Mouse (Mus musculus): ENCODE measurements at regions not wholly inside any gene's neighbourhood (a gene's known extent, or its start where the extent isn't known, plus 50 kb on each side); places are given as distances from the start of the nearest gene placed in this dataset.

DNA sequence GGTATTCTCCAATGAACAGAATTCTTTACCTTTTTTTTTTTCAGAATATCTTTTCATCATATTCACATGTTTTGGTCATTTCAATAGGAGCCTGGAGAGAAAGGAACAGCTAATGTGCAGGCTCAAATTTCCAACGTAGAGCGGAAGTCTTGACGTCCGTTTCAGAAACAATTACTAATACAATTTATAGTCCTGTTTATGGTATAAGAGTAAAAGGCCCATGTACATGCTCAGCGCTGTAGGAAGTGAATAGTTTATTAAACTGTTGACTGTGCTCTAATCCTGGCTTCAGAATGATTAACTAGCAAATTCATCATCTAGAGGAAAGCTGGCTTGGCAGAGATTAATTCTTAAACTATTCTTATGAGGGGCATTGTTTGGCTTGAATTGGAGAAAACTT lies 142.1 kb downstream of the Pik3r1 start:
- DNase-seq (ENCODE audit: low spot score) = no peak

DNA sequence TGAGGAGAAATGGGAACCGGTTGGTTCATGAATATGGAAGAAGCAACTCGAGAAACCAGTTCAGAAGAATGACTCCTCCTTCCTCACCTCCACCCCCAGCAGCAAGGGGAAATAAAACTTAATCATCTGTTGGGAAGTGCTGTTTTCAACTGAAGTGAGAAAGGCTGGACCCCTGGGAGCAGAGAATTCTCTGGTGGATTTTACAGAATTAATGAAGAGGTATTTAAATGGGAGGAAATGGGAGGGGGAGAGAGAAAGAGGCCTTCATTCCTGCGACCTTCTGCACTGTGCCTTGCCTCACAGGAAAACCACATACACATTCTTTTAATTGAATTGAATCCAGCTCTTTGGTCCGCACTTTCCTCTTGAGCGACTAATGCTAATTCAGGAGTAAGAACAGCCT lies 143.8 kb downstream of the Pik3r1 start:
- DNase-seq (ENCODE audit: low spot score) = no peak

DNA sequence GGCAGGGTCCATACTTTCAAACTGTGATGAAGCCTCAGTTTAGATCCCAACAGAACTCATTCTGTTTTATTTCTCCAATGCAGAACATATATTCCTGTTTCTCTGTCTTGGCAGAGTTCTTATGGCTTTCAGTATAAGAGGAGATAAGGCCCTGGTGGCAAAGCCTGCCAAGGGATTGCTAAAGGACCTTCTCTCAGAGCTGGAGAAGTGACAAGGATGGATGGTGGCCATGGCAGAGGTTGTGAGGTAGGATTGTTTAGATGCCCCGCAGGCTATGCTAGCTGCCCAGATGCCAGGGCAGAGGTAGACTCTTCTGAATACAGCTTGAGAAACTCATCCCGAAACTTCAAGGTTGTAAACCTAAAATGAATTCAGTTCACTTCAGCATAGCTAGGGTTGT lies 145.4 kb downstream of the Pik3r1 start:
- no peak for DNase-seq (ENCODE audit: low spot score)

DNA sequence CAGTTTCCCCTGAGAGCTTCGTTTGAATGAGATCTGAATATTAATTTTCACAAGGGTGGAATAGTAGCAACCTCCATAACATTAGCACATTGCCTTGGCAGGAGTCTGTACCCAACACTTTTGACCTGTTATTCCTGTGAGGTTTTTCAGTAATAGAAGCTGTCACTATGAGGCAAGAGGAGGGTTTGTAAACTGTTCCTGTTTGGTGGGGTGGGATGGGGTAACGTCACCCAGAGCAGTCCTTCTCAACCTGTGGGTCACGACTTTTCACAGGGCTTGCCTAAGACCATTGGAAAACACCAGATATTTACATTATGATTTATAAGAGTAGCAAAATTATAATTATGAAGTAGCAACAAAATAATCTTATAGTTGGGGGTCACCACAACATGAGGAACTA lies 147.4 kb downstream of the Pik3r1 start:
- DNase-seq (ENCODE audit: low spot score) = no peak

DNA sequence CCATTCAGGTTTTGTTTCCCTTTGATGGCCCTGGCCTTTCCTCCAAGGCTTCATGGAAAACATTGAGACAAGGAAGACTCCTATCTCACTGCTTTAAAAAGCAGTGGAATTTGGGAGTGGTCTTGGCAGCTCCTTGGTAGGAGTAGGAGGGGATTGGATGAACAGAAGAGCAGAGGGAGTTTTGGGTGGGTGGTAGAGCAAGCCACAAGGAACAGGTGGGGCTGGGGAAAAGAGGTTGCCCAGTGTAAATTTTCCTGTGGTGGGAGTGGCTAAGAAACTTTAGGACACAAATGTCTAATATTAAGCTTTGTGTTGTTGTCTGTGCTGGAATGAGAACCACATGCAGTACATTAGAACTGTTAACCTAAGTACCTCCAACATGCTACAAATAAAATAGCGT lies 148.9 kb downstream of the Pik3r1 start:
- DNase-seq (ENCODE audit: low spot score) = no peak

DNA sequence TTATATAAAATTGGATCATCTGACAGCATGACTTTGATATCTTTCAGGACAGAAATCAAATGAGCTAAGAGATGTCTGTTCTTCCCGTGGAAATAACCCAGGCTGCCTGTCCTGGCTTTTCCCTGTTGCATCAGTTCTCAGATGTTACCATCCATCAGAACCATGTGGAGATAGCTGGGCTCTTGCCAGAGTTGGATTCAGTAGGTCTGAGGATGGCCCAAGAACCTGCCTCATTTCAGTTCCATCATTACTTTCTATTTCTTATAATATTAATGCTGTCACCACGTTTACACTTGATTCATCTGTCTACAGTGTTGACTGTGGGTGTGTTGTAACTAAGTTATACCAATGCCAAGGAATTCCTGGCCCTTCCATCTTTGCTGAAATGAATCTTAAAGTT lies 155.2 kb downstream of the Pik3r1 start:
- no peak for DNase-seq (ENCODE audit: low spot score)

DNA sequence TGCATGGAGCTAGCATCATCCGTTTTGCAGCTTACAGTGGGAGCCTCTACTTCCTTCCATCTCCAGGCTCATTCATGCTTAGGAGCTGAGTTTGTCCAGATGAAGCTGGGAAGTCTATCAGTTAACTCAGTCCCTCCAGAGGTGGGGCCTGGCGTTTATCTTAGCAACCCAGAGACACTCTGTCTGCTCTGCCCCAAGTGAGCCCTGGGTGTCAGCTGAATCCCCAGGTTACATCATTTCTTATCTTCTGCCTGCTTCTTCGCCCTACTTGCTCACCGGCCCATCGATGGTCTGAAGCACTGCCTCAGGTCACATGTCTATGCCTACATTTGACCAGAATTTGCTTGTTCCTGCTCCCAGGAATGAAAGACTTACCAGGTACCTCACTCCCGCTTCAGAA lies 156.3 kb downstream of the Pik3r1 start:
- DNase-seq (ENCODE audit: low spot score) = no peak

DNA sequence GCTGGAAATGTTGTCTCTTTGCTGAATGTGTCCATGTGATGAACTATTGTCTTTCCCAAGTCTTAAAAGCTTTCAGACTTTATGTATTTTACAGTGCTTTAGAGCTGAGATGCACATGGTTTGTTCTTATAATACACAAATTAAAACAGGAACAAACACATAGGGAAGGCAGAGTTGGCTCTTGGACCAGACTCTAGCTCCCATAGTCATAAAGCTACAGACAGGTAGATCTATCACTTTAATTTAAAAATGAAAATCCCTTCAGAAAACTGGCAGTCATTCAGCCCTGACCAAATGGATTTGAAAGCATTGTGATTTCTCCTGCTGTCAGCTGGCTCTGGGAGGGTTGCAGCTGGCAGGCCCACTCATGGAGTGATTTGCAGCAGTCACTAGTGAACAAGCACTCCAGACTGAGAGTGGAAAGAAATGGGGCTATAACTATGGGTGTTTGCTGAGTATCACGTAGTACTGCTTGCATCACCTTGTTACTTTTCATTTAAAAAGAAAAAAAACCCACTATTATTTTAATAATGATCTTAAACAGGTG lies 161.8 kb downstream of the Pik3r1 start:
- DNase-seq (ENCODE audit: low spot score) = no peak

DNA sequence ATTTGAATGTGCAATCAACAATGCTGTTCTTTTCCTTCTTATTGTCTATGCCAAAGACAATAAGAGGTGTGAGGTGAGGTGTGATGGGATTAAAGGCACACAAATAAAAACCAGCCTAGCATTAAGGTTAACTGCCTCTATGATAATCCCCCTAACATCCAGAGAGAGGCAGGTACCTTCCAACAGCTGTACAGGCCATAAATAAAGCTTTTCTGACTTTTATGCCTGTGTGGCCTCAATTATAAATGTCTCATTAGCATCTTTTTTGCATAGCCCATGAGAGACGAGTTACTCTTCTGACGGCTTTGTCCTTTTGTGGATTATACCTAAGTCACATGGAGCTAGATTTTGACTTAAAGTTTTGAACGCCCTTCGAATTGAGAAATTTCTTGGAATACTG lies 162.3 kb downstream of the Pik3r1 start:
- DNase-seq (ENCODE audit: low spot score) = no peak

DNA sequence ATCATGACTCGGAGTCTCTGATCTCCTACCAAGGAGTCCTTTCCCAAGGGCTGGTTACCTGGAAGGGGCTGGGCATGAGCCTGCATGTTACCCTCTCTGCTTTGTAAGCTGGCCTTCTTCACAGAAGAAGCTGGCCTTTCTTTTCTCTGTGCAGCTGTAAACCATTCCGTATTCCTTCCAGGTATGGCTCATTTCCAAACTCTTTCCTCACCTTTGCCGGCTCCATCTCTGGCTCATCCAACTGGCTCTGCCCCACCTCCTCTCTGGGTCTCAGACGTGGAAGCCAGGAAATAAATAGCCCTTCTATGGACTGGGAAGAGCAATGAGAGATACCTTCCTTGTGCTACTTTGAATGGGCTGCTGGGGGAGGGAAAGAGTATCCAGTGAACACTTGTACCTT lies 163.0 kb downstream of the Pik3r1 start:
- no peak for DNase-seq (ENCODE audit: low spot score)

DNA sequence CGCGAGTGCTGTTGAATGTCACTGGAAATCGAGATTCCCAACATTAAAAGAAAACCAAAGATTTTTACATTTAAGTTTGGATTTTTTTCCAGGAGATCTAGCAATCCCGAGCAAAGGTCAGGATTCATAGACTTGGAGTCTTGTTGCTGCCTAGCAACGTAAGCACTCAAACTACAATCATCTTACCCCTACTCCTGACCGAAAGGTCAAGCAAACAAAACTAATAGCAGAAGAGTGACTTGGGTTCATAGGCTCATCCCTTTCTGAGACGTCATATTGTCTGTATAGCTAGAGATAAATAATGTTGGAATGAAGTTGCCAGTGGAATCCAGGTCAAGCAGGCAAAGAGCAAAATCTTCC lies 169.9 kb downstream of the Pik3r1 start:
- no peak for DNase-seq (ENCODE audit: low spot score)

DNA sequence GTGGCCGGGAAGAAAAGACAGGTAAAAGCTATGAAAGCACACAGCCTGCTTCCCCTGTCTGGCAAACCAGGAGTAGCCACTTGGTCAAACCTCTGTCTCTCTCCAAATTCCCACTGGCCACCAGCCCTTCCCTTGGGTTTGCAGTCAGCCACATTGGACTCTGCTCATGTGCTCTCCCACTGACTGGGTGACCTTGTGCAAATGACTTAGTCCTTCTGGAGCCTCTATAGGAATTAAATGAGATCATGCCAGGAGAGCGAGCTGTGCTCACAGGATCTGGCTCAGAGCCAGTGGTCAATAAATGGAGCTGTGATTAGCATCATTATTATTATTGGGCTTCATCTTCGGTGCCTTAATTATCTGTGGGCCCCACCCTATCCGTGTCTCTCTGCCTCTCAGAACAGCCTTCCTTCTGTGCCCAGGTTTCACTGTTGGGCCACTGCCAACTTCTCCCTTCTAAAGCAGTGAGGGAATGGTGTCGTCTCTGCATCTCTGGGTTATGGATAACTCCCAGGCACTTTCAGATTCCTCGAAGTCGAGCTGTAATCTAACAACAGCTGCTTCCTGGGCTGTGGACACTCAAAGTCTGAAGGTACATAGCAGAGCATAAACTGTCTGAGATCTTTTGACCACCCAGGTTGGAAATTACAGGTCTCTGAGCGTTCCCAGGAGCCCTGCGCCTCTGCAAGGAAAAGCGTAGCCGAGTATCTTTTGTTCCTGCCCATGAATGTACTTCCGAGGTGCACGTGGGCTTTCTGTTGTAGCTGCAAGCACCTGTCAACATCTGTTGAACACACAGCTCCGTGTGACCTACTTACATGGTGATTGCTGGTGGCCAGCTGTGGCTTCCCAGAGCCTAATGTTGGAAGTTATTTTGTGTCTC lies 170.5 kb downstream of the Pik3r1 start:
- no peak for DNase-seq (ENCODE audit: low spot score)

DNA sequence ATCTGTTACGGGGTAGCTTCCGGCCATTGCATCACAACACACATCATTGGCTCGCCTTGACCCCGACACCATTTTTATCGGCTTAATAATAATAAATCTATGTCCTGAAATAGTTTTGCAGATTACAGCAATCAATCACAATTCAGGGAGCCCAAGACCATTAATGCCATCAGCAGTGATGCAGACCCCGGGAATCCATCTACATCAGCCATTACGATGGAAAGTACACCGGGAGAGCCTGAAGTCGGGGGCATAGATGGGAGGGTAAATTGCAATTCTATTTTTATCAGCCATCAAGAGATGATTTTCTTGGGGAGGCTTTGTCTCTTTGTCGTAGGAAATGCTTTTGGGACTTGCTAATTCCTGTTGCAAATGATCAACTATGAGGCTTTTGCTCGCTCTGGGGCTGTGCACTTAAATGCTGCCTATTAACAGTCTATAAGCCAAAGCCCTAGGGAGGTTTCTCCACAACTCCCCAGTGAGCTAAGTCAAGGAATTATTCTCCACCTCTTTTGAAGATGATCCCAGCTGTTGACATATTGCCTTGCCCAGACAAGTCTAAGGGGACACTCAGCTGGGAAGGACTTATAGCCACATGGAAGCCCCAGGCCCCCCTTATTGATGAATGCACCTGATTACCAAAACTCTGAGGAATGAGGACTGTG lies 173.4 kb downstream of the Pik3r1 start:
- DNase-seq (ENCODE audit: low spot score) = no peak

DNA sequence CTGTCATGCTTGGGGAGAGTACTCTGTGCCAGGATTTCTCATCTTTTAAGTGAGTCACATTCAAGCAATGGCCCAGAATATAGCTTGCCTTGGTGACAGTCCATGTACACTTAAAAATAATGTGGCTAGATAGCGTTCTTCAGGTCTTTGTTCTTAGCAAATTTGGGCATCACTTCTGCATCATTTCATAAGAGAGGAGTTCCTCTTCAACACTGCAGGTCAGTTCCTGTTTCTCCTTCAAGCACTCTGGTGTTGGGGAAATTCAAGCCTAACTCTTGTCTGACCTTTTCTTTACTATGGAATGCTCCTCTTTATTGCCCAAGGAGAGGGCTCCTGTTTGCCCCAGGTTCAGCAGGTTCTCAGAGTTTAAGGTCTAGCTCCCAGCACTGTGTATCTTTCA lies 175.7 kb downstream of the Pik3r1 start:
- DNase-seq (ENCODE audit: low spot score) = no peak

DNA sequence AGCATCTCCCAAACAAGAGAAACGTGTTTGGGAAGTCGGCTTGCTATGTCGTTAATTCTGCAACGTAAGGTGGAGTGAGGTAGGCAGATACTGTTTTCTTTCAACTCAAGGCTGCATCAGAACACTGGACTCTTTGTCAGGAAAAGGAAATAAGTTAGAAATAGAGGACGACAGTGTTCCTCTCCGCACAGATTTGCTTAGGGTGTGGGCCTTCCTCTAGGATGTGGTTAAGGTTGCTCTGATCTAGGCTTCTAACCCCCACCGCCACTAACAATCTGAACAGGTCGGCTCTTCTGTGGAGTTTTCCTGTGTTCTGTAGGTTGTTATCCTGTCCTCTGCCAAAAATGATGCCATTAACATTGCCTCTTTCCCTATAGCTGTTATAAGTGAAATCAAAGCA lies 179.1 kb downstream of the Pik3r1 start:
- no peak for DNase-seq (ENCODE audit: low spot score)

DNA sequence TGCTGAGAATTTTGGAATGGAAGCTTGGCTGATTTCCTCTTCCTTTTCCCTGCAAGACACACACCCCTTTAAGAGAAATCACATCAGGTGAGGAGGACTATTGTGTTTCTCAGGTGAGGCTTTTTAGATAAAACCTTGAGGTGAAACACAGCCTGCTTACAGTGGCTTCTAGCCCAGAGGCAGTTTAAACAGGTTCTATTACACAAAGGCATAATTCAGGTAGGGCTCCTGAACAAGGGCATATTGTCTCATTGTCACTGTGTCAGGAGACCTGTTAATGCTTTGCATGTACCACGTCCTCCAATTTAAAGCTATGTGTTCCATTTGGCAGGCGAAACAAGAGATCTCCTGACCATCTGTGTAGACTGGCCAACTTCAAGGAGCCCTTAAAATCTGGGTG lies 181.2 kb downstream of the Pik3r1 start:
- DNase-seq (ENCODE audit: low spot score) = no peak

DNA sequence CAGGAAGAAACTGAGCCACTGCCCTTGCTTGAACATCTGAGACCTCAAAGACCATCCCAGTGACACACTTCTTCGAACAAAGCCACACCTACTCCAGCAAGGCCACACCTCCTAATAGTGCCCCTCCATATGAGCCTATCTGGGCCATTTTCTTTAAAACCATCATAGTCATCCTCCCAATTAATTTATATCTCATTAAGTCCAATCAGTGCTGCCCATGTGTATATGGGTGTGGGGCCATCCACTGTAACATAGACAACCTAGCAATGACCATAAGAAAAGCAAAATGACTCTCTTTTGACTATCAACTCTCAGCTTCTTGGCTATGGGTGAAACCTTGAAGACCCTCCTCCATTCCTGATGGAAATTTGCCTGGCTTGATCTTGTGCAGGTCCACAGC lies 191.5 kb downstream of the Pik3r1 start:
- no peak for DNase-seq (ENCODE audit: low spot score)

DNA sequence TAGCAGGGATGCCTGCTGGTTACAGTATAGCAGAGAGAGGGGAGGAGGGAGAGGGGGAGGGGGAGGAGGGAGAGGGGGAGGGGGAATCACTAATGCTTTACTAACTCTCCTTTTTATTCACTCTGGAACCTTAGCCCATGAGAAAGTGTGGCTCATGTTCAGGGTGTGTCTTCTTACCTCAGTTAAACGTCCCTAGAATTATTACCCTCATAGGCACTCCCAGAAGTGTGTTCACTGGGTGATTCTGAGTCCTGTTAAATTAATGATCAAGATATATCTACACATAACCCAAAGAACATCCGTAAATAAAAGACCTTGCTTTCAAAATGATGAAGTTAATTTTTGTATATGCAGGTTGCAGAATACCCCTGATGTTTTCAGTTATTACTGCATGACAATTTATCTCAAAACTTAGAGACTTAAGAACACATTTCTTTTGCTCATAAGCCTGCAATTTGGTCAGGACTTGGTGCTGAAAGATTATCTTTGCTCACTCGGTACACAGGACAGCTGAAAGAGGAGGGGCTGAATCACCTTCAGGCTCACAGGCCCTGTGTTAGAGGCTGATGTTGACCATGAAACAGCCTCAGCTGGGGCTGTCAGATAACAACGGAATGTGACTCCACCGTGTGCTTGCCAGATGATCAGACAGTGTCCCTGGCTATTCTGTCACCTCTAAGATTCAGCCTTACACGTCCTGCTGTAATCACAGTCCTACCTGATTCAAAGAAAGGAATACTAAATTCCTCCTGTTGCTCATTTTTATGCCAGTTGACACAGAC lies 195.0 kb downstream of the Pik3r1 start:
- no peak for DNase-seq (ENCODE audit: low spot score)

DNA sequence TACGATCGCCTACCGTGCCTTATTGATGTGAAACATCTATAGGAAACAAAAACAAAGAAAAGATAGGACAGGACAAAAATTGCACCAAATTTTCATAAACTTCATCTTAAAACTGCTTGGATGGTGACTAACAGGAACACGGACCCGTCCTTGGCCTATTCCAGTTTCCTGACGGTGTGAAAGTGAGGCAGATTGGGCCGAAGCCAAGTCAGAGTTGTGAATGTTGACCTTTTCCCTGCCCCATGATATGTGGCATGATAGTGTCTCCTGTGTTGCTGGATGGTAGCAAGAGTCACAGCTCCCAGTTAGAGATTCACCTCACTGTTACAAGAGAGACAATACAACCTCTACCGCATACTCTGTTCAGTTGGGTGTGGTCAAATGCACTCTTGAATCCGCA lies 195.8 kb downstream of the Pik3r1 start:
- no peak for DNase-seq (ENCODE audit: low spot score)

DNA sequence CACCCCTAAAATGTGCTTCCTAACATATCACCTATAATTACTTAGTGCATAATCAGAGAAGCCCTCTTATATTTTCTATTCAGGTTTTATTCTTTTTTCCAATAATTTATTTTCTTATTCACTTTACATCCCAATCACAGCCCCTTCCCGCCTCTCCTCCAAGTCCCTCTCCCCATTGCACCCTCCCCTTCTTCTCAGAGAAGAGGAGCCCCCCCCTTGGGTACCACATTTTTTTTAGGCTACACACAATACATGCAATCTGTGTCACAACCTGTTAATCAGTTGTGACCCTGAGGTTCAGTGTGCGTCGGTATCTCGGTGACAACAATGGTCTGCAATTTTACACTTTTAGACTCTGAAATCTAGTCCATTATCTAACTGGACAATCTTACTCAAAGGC lies 198.0 kb downstream of the Pik3r1 start:
- DNase-seq (ENCODE audit: low spot score) = no peak

DNA sequence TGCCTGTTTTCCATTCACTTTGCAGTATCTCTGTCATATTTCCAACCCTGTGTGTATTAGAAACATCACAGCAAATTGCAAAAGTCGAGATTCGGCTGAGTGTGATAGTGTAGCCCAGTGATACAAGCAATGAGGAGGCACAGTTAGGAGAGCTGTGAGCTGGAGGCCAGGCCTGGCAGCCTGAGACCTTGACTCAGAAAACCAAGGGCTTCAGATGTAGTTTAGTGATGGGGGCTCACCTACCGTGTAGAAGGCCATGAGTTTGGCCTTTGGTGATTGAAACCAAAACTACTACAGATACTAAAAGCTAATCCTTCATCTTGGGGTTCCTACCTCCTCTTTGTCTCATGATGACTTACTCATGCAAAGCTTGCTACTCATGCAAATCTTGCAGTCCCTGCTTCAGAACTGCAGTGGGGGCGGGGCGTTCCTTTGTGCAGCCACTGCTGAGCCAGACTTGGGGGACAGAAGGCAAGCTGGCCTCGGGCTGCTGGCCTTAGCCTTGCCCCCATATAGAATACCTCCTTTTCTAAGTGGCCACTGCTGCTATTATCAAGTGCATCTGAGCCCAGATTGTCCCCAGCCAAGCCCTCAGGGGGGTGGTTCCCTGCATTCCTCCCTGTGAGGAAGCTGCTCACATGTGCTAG lies 198.9 kb downstream of the Pik3r1 start:
- DNase-seq (ENCODE audit: low spot score) = no peak

DNA sequence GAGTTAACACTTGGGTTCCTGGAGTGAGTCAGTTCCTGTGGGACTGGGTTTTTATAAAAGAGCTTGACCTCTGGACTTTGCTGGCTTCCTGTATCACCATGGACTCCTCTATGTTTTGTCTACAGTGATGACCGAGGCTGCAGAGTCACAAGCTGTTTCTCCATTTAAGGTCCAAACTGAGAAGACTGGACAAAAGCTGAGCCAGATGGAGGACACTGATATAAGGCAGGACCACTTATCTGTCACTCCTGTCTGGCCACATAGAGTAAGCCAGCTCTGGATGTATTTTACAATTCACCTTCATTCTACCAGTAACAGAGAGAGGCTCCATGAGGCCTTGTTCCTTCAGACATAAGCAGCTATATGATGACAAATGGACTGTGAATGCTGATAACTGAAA lies 202.7 kb downstream of the Pik3r1 start:
- no peak for DNase-seq (ENCODE audit: low spot score)
